Mouse (Mus musculus) cerebellum, adult 8-10 months (tissue): Measurements from ENCODE around the gene Hyal1.
"Not testable (repeated sequence)": the region's sequence is repeated elsewhere in the genome, so short reads cannot be mapped to it uniquely, and the experiment has no call there.

Experiments used
- DNase-seq: peaks from one replicate; pipeline ENCODE4 v3.0.0; 2022

Gene Hyal1

DNA sequence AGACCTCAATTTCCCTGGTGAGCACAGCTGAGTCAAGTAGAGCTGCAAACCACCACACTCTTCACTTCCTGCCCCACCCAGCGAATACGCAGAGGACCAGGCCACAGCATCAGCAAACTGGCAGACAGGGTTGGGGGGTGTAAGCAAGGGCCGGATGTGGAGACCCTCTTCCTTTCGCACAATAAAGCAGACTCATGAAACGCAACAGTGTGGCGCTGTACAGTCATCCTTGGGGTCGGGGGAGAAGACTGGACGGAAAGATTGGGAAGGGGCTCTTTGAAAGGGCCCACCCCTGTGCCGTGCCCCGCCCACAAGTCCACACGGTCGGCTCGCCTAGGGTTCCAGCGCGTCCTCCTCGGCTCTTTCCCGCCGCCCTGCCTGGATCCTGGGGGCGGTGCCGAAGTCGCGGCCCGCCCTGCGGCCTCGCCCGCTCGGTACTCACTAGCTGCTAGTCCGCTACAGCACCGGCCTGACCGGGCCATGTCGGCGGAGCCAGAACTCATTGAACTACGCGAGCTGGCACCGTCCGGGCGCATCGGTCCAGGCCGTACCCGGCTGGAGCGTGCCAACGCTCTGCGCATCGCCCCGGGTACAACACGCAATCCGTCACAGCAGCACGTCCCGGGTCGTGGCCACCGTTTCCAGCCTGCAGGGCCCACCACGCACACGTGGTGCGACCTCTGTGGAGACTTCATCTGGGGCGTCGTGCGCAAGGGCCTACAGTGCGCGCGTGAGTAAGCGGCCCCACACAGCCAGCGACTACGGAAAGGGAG, 25.4 kb upstream of the Hyal1 start, which contains the start of gene Rassf1:
Gene Rassf1, plus strand, starts transcription at position 439 of the 773 bp plus-strand sequence.
- DNase-seq: no peak

DNA sequence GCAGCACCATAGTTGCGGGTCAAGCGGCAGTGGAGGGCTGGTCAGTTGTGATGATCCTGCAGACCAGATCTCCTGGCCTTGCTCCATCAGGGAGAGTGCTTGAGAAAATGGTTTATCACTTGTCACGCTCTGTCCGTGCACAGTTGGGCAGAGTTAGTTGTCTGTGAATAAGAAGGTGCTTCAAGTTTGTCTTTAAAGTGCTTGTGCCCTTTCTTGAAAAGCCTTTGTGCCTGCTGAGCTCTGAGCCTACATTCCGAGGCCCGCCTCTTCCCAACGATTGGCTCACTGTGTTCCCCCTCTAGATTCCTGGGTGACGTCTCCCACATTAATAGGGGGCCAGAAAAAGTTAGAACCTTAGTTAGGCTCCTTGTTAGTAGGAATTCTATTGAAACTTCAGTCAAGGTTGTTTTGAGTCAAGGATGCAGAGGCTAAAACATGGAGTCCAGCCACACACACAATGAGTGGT, 24.8 kb upstream of the Hyal1 start:
- no peak for DNase-seq

DNA sequence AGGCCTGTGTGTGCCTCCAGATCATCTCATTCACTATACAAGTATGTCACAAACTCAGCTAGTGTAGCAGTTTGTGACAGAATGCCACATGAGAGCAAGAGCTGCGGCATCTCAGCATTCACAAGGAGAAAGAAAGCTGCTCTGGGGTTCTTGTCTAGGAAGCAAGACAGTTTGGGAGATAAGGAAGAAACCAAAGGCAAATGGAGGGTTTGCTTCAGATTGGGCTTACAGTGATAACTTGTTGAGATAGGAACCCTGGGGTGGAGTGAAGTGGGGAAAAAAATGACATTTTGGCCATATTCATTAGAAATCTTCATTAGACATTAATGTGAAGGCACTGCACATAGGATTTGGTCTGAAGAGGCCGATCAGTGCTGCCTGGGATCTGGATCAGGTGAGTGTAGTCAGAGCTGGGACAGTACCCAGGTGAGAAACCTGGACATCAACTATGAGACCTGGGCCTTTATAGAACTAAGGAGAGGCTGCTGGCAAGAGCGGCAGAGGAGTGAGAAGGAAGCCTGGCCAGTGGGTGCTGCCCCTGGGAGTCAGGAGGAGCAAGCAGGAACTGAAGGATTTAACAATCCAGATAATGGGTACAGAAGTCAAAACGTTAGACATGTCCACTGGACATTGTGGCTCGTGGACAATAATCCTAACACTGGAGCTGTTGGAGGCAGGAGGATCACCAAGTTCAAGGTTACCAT, 23.9 kb upstream of the Hyal1 start:
- DNase-seq: no peak

DNA sequence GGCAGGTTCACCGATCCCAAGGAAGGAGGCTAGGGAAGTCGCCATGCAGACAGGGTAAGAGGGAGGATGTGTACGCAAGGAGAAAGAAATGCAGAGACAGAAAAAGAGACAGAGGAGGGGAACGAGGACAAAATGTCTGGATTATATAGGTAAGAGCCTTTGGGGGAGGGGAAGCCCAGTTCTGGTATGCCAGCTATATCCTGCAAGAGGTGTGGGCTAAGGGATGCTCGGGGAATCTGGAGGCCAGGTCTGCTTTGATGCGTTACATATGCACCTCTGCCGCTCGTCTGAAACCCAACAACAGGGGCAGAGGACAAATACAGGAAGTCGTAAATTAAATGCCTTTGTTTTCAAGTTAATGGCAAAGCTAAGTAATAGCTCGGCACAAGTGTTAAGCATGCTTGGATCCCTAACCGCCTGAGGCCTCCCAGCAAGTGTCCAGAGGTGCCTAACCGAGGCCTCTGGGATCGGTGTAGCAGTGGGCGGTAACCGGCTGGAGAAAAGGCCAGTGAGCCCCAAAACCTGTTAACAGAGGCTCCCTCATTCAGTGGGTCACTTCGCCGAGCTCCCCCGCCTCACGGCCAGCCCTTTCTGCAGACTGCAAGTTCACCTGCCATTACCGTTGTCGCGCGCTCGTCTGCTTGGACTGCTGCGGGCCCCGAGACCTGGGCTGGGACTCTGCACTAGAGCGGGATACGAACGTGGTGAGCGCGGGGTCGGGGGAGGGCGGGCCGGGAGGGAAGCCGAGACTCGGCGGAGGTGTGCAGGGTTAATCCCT, 23.0 kb upstream of the Hyal1 start:
- no peak for DNase-seq

DNA sequence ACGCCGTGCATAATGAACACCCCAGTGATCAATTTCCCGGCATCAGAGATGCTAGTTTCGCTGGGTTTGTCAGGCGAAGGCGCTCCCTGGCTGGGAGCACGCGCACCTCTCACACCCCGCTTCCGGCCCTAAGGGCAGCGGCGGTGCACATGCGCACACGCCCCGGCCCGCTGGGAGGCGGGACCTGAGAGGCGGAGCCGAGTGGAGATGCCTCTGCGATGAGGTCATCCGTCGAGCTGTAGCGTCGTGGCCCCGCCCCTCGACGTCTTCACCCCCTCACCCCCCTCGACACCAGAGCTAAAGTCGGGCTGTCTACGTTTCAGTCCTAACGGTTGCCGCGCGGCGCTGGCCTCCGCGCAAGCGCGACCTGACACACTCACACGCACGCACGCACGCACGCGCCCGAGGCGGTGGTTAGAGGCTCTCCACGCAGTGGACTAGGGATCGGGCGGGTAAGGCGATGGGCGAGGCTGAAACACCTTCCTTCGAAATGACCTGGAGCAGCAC, 22.4 kb upstream of the Hyal1 start:
- peak; percentile 92 for DNase-seq

DNA sequence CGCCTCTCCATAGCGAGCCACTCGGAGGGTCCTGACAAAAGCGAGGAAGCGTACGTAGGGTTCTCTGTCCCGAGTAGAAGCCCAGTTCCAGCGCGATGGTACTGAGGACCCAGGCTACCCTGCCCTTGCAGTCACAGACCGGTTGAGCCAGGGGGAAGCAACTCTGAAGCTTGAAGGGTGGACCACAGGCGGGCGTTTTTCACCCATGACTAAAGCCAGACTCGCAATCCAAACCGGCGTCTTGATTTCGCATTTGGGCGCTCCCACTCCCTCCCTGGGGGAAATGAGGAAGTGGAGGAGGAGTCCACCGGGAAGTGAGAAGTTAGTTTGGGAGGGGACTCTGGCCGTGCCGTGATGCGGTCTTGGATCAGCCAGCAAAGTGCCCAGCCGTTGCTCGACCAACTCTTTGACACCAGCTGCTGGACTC, 21.7 kb upstream of the Hyal1 start:
- no peak for DNase-seq

DNA sequence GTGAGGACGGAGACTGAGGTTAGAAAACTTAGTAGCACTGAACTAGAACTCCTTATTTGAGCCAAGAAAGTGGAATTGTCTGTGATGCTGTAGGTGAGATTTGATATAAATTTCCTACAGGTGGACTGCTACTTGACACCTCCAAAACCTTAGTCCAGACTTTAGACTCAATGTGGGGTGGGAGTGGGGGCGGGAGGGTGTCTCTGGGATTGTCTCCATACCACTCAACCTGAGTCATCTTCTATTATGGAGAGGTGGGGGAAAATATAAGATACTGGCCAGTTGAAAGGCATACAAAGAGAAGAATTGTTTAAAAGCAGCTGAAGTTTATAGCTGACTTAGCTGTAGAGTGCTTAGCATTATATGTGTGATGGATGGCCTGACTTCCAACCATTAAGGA, 21.0 kb upstream of the Hyal1 start:
- no peak for DNase-seq

DNA sequence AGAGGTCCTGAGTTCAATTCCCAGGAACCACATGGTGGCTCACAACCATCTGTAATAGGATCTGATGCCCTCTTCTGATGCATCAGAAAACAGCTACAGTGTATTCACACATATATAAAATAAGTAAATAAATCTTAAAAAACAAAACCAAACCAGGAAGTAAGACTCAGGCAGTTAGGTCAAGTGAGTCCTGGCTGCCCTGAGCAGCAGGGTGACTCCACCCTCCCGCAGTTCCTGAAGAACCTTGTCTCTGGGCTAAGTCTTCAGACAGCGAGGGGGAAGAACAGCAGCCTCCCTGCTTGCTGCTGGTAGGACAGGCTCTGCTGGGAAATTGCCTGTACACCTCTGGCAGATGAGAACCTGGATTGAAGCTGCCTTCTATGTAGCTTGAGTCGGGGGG, 20.4 kb upstream of the Hyal1 start:
- no peak for DNase-seq

DNA sequence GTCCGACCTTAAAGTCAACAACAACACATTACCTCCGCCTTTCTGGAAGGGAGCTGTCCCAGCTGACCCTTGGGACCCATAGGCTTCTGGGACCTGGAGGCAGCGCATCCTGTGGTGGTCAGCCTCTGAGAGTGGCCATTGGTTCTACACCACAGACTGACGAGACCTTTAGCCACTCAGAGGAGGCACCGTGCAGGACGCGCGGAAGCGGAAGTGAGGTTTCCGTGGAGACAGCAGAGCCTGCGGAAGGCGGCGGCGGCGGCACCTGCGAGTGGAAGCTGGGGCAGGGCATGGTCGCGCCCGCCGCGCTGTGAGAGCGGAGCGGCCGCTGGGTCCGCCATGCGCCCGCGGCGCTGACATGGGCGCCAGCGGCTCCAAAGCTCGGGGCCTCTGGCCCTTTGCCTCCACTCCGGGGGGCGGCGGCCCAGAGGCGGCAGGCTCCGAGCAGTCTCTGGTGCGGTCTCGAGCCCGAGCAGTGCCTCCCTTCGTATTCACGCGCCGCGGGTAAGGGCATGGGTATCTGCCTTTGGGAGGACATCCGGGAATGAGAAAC, 13.6 kb upstream of the Hyal1 start, which contains the start of gene Tusc2:
Gene Tusc2, plus strand, starts transcription at position 227 of the 553 bp plus-strand sequence.
- peak; percentile 91 for DNase-seq

DNA sequence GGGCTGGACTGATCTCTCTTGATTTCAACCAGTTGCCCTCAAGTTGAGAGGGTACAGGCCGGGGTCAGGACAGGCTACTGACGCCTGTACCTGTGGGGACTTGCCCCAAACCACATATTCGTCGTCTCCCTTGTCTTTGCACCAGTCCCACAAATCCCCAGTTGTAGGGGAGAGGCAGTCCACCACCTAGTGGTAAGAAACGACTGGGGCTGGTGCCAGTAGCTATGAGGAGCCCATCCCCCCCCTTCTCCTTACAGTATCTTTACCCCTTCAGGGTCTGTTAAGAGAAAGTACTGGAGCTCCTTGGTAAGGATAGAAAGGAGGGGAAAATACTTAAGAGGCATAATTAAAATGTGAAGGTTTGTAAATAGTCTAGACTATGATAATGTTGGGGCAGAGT, 11.2 kb upstream of the Hyal1 start:
- not testable (repeated sequence) for DNase-seq

DNA sequence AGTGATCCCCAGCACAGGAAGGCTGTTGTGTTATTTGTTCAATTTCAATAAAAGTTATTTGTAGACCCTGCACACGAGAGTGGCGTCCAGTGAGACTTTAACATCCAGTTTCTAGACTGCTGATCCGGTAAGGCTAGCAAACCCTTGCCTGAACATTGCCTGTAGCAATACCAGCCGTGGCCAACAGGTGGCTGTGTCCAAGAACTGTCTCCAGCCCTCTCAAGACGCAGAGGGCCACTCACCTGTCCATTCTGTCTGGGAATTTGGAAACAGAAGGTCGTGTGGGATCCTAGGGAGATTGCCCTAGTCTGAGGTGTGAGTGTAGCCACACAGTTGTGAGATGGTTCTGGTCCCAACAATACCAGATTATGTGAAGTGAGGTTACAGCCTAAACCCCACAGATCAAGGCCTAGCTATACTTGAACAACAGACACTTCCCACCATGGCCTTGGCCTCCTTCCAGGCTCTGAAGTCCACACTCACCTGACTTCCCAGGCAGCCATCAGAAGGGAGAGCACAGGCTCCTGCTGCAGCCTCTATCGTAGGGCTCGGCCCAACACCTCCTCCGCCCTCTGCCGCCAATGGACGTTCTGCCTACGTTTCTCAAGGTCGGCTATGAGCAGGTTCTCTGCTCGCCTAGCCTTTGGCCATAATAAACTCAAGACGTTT, 10.6 kb upstream of the Hyal1 start:
- DNase-seq: peak; percentile 74

DNA sequence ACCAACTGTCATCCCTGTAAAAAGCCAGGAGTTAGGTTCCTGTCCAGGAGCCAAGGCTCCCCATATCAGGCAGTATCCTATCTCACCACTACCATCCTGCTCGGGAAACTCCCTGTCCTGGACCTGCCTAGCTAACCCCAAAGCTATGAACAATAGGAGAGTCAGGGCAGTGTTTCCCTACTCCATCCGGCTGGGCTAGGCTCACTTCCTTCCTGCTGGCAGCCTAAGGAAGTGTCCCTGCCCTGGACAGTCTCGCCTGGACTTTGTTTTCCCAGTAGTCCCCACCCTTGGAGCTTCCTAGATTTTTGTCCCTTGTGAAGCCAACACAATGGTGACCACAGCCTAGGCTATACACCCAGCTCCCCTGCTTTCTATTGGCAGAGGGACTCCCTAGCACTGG, 9.9 kb upstream of the Hyal1 start:
- no peak for DNase-seq

DNA sequence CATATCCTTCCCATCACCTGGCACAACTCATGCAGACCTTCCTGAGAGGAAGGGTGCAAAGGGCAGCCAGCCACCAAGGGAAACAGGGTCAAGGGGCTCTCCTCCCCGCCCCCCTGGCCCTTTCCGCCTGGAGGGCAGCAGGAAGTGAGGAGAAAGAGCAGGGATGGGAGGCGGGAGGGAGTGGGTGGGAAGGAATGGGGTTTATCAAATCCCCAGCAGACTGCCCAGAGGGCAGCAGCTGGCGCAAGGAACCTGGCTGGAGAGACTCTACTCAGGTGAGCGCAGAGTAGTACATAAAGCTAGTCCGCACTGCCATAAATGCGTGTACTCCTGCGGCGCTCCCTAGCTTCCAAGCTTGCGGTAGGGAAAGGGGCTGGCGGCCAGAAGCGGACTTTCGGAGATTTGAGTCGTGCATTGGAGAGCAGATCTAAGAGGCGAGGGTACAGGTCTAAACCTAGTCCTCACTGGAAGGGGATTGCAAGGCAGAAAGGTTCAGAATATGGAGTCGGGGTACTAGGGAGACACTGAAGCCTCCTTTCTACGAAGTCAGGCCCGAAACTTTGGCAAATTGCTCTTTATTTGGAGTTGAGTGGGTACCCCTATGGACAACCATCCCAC, 8.9 kb upstream of the Hyal1 start, which contains the start of gene Hyal2:
Gene Hyal2, plus strand, starts transcription at position 244 of the 618 bp plus-strand sequence.
- no peak for DNase-seq

DNA sequence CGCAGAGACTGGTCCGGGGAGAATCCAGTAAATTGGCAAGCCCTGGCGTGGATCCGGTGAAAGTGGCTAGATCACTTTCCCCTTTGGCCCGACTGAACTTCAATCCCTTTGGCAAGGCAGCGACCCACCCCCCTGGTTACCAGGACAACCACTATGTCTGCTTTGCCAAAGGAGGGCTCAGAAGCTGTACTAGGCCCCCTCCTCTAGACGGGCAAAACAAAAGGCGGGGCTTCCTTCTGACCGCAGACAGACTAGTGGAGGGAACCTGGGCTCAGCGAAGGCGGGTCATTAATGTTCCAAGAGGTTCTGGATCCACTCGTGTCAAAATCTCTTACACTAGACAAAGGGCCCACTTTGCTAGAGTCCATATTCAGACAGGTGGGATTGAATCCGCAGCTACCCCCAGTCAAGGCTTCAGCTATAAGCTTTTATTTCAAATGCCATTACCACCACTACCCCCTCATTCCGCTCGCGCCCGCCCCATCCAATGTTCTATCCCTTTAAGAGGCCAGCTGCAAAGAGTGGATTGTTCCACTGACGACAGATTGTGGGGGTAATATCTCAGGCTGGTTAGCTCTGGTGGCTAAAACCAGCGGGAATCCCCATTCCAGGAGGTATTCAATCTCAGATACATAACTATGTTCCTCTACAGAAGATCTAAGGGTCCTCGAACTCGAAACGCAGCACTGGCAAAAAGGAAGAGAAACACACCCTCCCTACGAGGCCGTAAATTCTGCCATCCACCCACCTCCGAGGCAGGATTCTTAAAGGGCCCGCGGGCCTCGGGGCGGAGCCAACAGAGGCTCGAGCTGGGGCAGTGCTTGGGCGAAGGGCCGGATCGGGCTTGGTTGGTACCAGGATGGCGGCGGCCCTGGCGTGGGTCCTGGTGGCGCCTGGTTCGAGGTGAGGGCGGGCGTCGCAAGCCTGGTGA, 8.1 kb upstream of the Hyal1 start:
- DNase-seq: peak; percentile 77

DNA sequence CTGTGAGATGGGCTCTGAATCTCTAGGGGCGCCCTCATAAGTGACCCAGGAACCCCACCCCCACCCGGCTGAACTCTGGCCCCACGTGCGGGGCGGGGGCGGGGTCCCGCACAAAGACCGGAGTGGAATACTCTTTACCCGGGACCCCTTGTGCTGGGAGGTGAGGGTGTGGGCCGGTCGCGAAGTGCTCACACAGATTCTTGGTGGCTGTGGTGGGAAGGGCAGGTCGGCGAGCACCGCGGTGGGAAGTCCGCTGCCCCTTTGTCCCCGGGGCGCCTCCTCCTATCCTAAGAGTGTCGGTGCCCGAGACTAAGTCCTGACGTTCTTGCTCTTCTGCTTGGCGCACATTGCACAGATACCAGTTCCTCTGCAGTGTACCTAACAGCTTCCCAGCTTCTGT, 7.5 kb upstream of the Hyal1 start:
- DNase-seq: no peak

DNA sequence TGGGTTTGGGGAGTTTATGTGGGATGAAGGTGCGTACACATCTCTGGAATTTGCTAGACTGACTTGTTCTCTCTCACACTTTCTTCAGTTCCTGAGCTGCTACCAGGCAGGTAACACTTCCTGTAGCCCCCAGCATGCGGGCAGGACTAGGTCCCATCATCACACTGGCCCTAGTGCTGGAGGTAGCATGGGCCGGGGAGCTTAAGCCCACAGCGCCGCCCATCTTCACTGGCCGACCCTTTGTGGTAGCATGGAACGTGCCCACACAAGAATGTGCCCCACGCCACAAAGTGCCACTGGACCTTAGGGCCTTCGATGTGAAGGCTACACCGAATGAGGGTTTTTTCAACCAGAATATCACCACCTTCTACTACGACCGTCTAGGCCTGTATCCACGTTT, 6.7 kb upstream of the Hyal1 start:
- DNase-seq: no peak

DNA sequence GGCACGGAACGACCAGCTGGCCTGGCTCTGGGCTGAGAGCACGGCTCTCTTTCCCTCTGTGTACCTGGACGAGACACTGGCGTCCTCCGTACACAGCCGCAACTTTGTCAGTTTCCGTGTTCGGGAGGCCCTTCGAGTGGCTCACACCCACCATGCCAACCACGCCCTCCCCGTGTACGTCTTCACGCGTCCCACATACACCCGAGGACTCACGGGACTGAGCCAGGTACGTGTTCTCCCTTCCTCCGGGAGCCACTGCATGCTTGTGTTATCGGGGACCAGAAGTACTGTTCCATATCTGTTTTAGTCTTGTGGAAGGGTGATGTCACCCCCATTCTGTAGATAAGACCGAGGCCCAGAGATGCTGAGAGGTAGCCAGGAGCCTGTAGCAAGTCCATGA, 5.9 kb upstream of the Hyal1 start:
- no peak for DNase-seq

DNA sequence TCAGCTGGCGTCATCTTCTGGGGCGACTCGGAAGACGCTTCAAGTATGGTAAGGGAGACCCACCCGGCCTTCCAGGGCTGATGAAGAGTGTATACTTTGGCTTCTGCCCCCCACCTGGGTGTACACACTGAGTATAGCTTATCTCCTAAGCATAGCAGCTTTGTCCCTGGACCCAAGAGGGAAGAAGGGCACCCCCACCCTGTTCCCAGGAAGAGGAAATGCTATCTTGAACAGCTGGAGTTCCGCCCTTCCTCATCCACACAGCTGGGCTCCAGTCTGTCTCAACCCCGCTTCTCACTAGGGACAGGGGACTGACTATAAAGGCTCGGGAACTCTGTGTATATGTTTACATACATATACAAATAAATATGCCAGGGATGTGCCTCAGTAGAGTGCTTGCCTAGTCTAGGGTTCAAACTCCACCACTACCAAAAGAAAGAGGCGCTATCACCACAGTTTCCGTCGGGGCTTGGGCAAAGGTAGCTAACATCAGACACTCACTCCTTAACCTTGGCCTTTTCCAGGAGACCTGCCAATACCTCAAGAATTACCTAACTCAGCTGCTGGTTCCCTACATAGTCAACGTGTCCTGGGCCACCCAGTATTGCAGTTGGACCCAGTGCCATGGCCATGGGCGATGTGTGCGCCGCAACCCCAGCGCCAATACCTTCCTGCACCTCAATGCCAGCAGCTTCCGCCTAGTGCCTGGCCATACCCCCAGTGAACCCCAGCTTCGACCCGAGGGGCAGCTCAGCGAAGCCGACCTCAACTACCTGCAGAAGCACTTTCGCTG, 5.0 kb upstream of the Hyal1 start:
- DNase-seq: no peak

DNA sequence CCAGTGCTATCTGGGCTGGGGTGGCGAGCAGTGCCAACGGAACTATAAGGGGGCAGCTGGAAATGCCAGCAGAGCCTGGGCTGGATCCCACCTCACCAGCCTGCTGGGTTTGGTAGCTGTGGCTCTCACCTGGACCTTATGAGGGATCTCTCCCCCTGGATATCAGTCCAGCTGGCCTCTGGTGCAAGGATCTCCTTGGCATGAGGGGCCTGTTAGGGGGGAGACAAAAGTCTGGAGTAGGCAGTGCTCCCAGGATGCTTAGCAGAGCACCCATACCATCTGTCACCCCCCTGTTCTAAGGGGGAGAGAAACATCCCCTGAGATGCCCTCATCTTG, 4.4 kb upstream of the Hyal1 start:
- no peak for DNase-seq

DNA sequence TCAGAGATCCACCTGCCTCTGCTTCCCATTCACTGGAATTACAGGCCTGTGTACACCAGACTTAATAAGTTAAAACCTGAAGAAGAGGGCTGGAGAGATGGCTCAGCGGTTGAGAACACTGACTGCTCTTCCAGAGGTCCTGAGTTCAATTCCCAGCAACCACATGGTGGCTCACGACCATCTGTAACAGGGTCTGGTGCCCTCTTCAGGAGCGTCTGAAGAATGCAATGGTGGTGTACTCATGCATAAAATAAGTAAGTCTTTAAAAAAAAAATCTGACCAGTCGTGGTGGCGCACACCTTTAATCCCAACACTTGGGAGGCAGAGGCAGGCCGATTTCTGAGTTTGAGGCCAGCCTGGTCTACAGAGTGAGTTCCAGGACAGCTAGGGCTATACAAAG, 3.0 kb upstream of the Hyal1 start:
- DNase-seq: not testable (repeated sequence)
